Mouse (Mus musculus) testis, postnatal 14 days (tissue): ENCODE results near the gene Osbpl10.

Experiments used
- DNase-seq: peaks from one replicate; pipeline ENCODE4 v3.0.0; 2021; ENCODE audit warnings: low spot score

Osbpl10 gene

GRCm38 (mm10) chr9:115215830-115216701, 237.7 kb downstream of the Osbpl10 start:
- DNase-seq = peak; percentile 66

DNA sequence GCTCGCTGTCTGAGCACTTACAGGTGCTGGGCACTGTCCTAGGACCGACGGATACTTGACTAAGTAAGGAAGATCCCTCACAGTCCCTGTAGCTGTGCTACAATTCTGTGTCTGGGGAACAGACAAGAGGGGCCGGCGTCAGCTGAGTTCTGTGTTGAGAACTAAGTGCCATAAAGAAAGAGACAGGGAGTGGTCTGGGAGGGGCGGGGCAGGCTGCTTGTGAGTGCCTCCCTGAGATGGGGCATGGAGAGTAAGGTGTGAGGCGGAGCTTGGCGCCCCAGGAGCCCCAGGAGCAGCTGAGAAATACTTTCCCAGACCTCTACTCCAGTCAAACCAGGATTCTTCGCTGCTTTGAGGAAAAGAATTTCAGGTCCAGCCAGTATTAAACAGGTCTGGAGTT, 239.6 kb downstream of the Osbpl10 start:
- DNase-seq = no peak

GRCm38 (mm10) chr9:115220466-115220865, 242.1 kb downstream of the Osbpl10 start:
- DNase-seq = no peak

GRCm38 (mm10) chr9:115221265-115221664, 242.9 kb downstream of the Osbpl10 start:
- no peak for DNase-seq

GRCm38 (mm10) chr9:115224744-115225354, 246.5 kb downstream of the Osbpl10 start:
- no peak for DNase-seq

GRCm38 (mm10) chr9:115229145-115229544, 250.8 kb downstream of the Osbpl10 start:
- no peak for DNase-seq

GRCm38 (mm10) chr9:115229676-115230075, 251.3 kb downstream of the Osbpl10 start:
- DNase-seq = no peak

GRCm38 (mm10) chr9:115230141-115230540, 251.8 kb downstream of the Osbpl10 start:
- no peak for DNase-seq

GRCm38 (mm10) chr9:115231476-115231875, 253.1 kb downstream of the Osbpl10 start:
- DNase-seq = no peak

DNA sequence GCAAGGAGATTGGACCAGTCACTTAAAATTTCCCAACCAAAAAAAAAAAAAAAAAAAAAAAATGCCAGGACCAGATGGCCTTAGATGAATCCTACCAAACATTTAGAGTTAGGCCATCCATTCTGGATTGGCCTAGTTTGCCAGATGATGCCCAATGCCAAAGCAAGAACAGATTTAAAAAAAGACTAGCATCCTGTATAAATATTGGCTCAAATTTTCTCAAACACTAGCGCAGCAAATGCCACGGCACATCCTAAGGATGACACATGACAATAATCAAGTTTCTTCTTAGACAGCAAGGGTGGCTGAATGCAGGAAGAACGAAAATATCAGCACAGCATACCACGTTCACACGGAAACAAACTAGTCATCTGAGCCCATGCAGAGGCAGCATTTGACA, 255.4 kb downstream of the Osbpl10 start:
- no peak for DNase-seq

DNA sequence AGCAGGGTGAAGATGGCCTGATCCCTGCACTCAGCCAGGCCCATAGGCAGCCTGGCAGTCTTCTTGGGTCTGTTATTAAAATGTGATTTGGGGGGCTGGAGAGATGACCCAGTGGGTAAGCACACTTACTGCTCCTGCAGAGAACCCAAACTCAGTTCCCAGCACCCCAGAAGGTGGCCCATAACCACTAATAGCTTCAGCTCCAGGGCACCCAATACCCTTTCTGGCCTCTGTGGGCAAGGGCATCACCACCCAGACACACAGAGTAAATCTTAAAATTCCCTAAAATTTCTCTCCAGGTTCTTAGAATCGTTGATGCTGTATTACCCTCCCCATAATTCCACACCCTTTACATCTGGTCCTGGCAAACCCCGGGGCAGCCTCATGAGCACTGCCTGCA, 256.2 kb downstream of the Osbpl10 start:
- no peak for DNase-seq

- DNase-seq = no peak
Measured at GRCm38 (mm10) chr9:115236352-115236841, 258.0 kb downstream of the Osbpl10 start.

DNA sequence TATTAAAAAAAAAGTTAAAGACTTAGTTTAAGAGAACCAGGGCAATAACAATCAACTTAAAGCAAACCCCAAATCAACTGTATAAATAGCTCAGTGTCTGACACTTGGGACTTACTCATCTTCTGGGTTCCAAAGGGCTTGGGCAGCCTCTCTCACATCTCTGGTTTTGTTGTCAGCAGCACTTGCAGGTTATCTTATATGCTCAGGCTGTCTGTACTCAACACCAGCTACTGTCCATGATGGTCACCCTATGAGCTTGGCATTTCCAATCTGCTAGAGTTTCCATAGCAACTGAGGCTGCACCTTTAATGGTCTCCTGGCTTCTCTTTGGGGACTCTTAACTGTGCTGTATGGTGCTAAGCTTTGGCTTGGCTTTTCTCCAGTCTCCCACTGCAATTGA, 259.6 kb downstream of the Osbpl10 start:
- no peak for DNase-seq

GRCm38 (mm10) chr9:115239861-115240260, 261.5 kb downstream of the Osbpl10 start:
- DNase-seq = no peak

DNA sequence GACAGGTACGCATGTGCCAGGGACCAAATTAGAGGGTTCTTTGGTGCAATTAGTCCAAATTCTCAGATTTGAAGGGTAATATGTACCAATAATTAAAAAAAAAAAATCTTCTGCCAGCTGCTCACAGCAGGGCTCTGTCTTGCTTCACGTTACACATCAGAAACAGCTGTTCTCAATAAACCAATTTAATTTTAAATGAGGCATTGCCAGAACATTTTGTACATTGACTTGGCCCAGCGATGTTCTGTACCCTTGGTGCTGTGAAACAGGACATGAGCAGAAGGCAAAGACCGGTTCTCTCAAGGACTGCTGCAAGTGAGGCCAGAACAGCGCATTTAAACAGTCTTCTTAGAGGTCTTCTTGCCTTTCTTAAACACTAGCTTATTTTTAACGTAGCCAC, 265.3 kb downstream of the Osbpl10 start:
- DNase-seq = no peak

DNA sequence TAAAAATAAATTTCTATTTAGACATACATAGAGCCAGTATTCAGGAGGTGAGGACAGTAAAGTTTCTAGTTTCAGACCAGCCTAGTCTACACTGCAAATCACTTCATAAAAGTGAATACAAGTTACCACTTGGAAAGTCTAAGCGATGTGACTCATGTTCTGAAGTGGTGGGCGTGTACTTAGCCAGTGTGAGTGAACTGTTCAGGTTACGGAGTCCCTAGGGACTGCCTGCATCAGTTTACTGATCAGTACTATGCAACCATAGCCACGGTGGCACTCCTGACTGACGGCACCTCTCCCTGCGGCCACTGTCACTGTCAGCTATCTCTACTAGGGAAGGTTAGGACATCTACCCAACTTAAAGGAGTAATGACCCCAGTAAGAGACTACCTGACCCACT, 266.7 kb downstream of the Osbpl10 start:
- DNase-seq = no peak

DNA sequence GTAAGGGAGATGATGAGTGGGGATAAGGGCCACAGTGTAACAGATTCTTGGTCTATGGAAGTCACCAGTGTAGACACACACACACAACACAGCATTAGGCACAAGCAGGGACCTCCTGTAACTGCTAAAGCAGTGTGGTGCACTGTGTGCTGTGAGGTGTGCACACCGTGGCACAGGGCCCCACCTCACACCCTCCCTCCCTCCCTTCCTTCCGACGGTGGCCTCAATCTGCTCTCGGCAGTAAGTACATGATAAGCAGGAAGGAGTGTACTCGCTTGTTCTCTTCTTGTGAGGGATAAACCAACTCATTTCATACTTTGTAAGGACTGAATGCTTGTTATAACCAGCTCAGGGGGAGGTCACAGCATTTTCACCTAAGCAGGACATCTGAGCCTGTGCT, 270.8 kb downstream of the Osbpl10 start:
- DNase-seq = no peak

DNA sequence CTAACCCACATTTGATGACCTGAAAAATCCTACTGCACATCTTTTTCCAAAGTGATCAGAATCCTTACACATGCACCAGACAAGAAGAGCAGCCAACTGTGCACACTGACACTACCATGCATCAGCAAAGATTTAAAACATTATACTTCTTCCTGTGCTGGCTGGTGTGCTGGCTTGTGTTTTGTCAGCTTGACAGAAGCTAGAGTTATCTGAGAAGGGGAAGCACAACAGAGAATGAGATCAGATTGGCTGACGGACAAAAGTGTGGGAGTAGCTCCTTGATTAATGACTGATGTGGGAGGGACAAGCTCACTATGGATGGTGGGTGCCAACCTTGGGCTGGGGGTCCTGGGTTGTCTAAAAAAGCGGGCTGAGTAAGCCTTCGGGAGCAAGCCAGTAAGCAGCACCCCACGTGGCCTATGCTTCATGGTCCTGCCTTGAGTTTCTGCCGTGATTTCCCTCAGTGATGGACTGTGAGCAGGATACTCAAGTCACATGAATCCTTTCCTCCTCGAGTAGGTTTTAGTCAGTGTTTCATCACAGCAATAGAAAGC, 279.4 kb downstream of the Osbpl10 start:
- no peak for DNase-seq

- DNase-seq = no peak
Measured at GRCm38 (mm10) chr9:115259866-115260265, 281.5 kb downstream of the Osbpl10 start.

- DNase-seq = no peak
Measured at GRCm38 (mm10) chr9:115260464-115260863, 282.1 kb downstream of the Osbpl10 start.

GRCm38 (mm10) chr9:115261456-115261855, 283.1 kb downstream of the Osbpl10 start:
- DNase-seq = no peak

DNA sequence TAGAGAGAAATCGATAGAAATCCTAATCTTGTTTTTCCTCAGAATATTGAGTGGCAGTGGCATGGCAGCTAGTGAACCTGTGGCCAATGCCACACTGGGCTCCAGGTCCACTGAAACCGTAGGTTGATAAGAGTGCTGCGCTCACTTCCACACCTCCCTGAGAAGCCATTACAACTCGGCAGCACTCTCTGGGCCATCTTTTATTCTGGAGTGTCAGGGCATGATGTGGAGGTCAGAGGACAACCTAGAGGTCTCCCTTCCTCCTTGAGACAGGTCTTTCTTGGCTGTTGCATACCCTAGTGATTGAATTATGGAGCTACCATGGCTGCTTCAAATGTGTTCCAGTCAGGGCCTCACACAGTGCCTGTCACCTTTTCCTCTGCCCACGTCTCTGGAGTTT, 283.5 kb downstream of the Osbpl10 start:
- DNase-seq = no peak

DNA sequence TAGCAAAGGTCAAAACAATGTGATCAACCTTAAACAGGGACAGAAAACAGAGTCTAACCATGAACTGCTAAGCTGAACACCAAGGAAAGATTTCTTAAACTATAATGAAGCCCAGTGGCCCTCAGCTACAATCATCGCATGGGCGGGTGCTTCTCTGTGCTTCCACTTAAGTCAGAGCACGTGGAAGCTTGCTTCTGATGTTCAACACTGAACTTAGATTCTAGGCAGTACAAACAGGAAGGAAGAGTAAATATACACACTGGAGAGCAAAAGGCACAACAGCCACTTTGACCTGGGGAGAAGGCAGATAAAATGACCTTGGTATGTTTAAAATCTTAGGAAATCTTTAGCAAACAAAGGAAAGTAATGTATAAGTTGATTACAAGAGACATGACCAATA, 293.2 kb downstream of the Osbpl10 start:
- DNase-seq = no peak
